In the genomic region with DNA sequence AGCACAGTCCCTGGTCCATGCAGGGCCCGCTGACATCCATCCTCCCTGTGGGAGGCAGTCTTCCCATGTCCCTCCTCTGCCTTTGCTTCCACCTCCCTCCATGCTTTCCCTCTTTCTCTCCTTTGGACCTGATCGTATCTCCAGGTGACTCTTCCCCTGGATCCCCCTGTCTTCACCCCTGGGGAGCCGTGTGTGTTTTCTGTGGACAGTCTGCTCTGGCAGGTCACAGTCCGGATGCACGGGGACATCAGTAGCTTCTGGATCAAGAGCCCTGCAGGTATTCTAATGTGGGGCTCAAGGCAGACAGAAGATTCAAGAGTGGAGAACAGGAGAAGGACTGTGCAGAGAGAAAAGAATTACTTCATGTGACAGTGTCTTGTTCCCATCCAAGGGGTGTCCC, we compare ENCODE assay signal across 1 mouse cellular context.
A peak's percentile ranks its signal among the peaks of the same experiment; 100 is the strongest.
TF ChIP-seq lines count a peak whose summit lies in the region.

No protein-coding gene starts in this region.

TF ChIP-seq in MEL, 35 proteins besides CTCF, POLR2A, EP300 and RAD21:
- TF ChIP-seq MAFK (IDR thresholded peaks at IDR 0.05; ENCODE audit: borderline replicate concordance, low read depth, low read length) (no peak), TBP (IDR thresholded peaks at IDR 0.05; ENCODE audit: low read depth, low read length) (no peak), ZMIZ1 (IDR thresholded peaks at IDR 0.05; ENCODE audit: low read depth, low read length) (no peak), TCF12 (IDR thresholded peaks at IDR 0.05; ENCODE audit: low read depth, low read length) (no peak), ZKSCAN1 (IDR thresholded peaks at IDR 0.05; ENCODE audit: low read depth, low read length) (no peak), USF1 (IDR thresholded peaks at IDR 0.05; ENCODE audit: low read depth, low read length) (peak; percentile 6), MAX (IDR thresholded peaks at IDR 0.05; ENCODE audit: low read length) (peak; percentile 32; the same call in 1 of the 2 replicates), E2F4 (IDR thresholded peaks at IDR 0.05; ENCODE audit: borderline replicate concordance, low read depth, low read length) (no peak), MYB (IDR thresholded peaks at IDR 0.05; ENCODE audit: low read depth, low read length) (no peak), GATA1 (IDR thresholded peaks at IDR 0.05; ENCODE audit: low read depth, low read length) (no peak), USF2 (IDR thresholded peaks at IDR 0.05; ENCODE audit: borderline replicate concordance in 1 of 2, insufficient read depth in 1 of 2, low read depth in 1 of 2, low read length in 2 of 2) (no peak), BHLHE40 (IDR thresholded peaks at IDR 0.05; ENCODE audit: borderline replicate concordance, low read depth, low read length) (no peak), MEF2A (IDR thresholded peaks at IDR 0.05; ENCODE audit: extremely low read depth, insufficient replicate concordance, low read depth, low read length, poor library complexity, severe bottlenecking) (no peak), TAL1 (IDR thresholded peaks at IDR 0.05; ENCODE audit: low read length) (no peak), KAT2A (conservative IDR thresholded peaks at IDR 0.05; ENCODE audit: low read depth, low read length) (no peak), JUND (IDR thresholded peaks at IDR 0.05; ENCODE audit: low read depth, low read length) (no peak), MYC (IDR thresholded peaks at IDR 0.05; ENCODE audit: low read depth, low read length) (no peak), GABPA (IDR thresholded peaks at IDR 0.05; ENCODE audit: low read depth, low read length) (no peak), HCFC1 (IDR thresholded peaks at IDR 0.05; ENCODE audit: low read depth, low read length) (no peak), UBTF (IDR thresholded peaks at IDR 0.05; ENCODE audit: borderline replicate concordance, insufficient read depth, low read depth, low read length) (no peak), CHD2 (IDR thresholded peaks at IDR 0.05; ENCODE audit: low read length) (no peak), CHD1 (IDR thresholded peaks at IDR 0.05; ENCODE audit: low read depth, low read length) (no peak), ETS1 (IDR thresholded peaks at IDR 0.05; ENCODE audit: low read depth, low read length) (peak; percentile 8; the same call in 1 of the 2 replicates), SIN3A (IDR thresholded peaks at IDR 0.05; ENCODE audit: low read length) (no peak), ZC3H11A (IDR thresholded peaks at IDR 0.05; ENCODE audit: low read depth, low read length) (no peak), ZNF384 (IDR thresholded peaks at IDR 0.05; ENCODE audit: low read depth, low read length) (no peak), POLR2AphosphoS5 (IDR thresholded peaks at IDR 0.05; ENCODE audit: borderline replicate concordance, low read depth, low read length) (no peak), POLR2AphosphoS2 (IDR thresholded peaks at IDR 0.05; ENCODE audit: low read length) (0 out of 2 replicates have a peak, but pooled peaks have one; percentile 13), SMC3 (IDR thresholded peaks at IDR 0.05; ENCODE audit: low read depth, low read length) (no peak), ELF1 (IDR thresholded peaks at IDR 0.05; ENCODE audit: low read depth, low read length) (no peak), RCOR1 (IDR thresholded peaks at IDR 0.05; ENCODE audit: low read depth, low read length) (no peak), NELFE (IDR thresholded peaks at IDR 0.05; ENCODE audit: low read depth, low read length) (no peak; the same call in 1 of the 2 replicates)
